Mouse (Mus musculus): ENCODE measurements around the gene Kazn.

- TF ChIP-seq RCOR1 (conservative IDR thresholded peaks at IDR 0.05; ENCODE audit: low read depth, low read length) (0 out of 2 replicates have a peak, but pooled peaks have one; percentile 28), ZNF384 (IDR thresholded peaks at IDR 0.05; ENCODE audit: low read depth, low read length) (no peak)
These were observed 150.4 kb downstream of the Kazn start for GRCm38 (mm10) chr4:142088836-142089235.

Measured in CH12.LX (cell line).